8 mouse cellular contexts compared by ENCODE assay signal in the genomic region with DNA sequence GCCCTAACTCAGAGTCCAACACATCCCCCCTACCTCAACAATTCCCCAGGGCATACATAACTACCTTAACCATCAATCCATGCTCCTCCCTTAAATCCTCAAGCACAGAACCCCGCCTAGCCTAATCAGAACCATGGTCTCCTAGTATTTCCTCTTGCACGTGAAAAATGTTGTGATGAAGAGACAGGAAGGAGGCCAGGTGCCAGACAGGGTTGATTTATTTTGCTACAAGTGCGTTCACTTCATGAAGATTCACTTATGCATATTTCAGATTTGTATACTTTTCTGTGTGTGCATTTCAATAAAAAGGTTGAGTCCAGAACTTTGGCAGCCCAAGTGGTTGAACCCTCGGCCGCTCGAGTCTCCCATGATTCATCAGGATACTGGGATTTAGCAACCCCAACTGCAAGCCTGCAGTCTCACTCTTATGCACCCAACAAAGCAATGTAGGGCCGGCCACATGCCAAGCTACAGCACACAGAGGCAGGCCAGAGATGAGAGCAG. TPM values are rescaled to one million over a fixed set of nuclear protein-coding genes. Genes with fewer than 3 reads are reported as not detected.
DNase-seq lines count a peak whose midpoint lies in the region; ATAC-seq lines count a peak whose summit lies in the region.

No protein-coding gene starts in this region.

- peak overlapping the region; percentile 60 for H3K4me3 ChIP-seq in forebrain, embryonic 11.5 days (ENCODE audit: low read depth, low read length)
- peak overlapping the region; percentile 93 for H3K4me3 ChIP-seq in kidney, embryonic 14.5 days (ENCODE audit: low read length)
- peak overlapping the region; percentile 87; the same call in 1 of the 2 replicates for H3K4me3 ChIP-seq in neural tube, embryonic 12.5 days

- H3K4me1 ChIP-seq in forebrain, embryonic 11.5 days (replicated peaks; ENCODE audit: control insufficient read depth, insufficient read depth, low read length), result peaks cover 8% of the 10 kb centered on the region; the same call in 1 of the 2 replicates
- peaks cover 20% of the 10 kb centered on the region for H3K4me1 ChIP-seq in kidney, embryonic 14.5 days (ENCODE audit: control insufficient read depth, insufficient read depth, low read length)
- peaks cover 17% of the 10 kb centered on the region for H3K4me1 ChIP-seq in neural tube, embryonic 12.5 days

- peak; percentile 19 for DNase-seq in layer of hippocampus, adult 9-11 months
- no peak for DNase-seq in layer of hippocampus, postnatal 36 days
- DNase-seq in forebrain, embryonic 11.5 days (ENCODE audit: low spot score), result no peak
- no peak for DNase-seq in right cerebral cortex, adult 2 months (ENCODE audit: low spot score in 2 of 2)
- DNase-seq in spleen, adult 12 weeks (ENCODE audit: low spot score), result no peak
- no peak for DNase-seq in lung, postnatal 4 days

- no peaks in the 10 kb centered on the region for H3K27me3 ChIP-seq in forebrain, embryonic 11.5 days (ENCODE audit: control insufficient read depth, insufficient read depth, low read length)
- H3K27me3 ChIP-seq in kidney, embryonic 14.5 days (ENCODE audit: control insufficient read depth, insufficient read depth, low read length), result no peaks in the 10 kb centered on the region
- H3K27me3 ChIP-seq in neural tube, embryonic 12.5 days (replicated peaks), result no peaks in the 10 kb centered on the region

- H3K4me2 ChIP-seq in forebrain, embryonic 11.5 days (ENCODE audit: low read depth, low read length, severe bottlenecking), result peak overlapping the region; percentile 92; the same call in 1 of the 2 replicates
- no peak overlapping the region for H3K4me2 ChIP-seq in kidney, embryonic 14.5 days (replicated peaks; ENCODE audit: low read depth, low read length)
- peak overlapping the region; percentile 92; the same call in 1 of the 2 replicates for H3K4me2 ChIP-seq in neural tube, embryonic 12.5 days (replicated peaks)

- no peaks in the 10 kb centered on the region for H3K36me3 ChIP-seq in forebrain, embryonic 11.5 days (ENCODE audit: control insufficient read depth, insufficient read depth, low read length)
- no peaks in the 10 kb centered on the region for H3K36me3 ChIP-seq in kidney, embryonic 14.5 days (ENCODE audit: control insufficient read depth, insufficient read depth, low read length)
- H3K36me3 ChIP-seq in neural tube, embryonic 12.5 days, result no peaks in the 10 kb centered on the region

- H3K9ac ChIP-seq in forebrain, embryonic 11.5 days (ENCODE audit: low read length), result no peak overlapping the region
- no peak overlapping the region for H3K9ac ChIP-seq in kidney, embryonic 14.5 days (ENCODE audit: low read depth, low read length)
- H3K9ac ChIP-seq in neural tube, embryonic 12.5 days, result no peak overlapping the region

- 91% methylated on average over 7 of the region's 7 CpGs for WGBS in forebrain, embryonic 11.5 days
- 76% methylated on average over 7 of the region's 7 CpGs for WGBS in kidney, embryonic 14.5 days
- WGBS in neural tube, embryonic 12.5 days, result 89% methylated on average over 7 of the region's 7 CpGs

- no peaks in the 10 kb centered on the region for H3K9me3 ChIP-seq in forebrain, embryonic 11.5 days (ENCODE audit: control insufficient read depth, low read length)
- no peaks in the 10 kb centered on the region for H3K9me3 ChIP-seq in kidney, embryonic 14.5 days (ENCODE audit: control insufficient read depth, low read length)
- peaks cover 6% of the 10 kb centered on the region; the same call in 1 of the 2 replicates for H3K9me3 ChIP-seq in neural tube, embryonic 12.5 days

- ATAC-seq in forebrain, embryonic 11.5 days (replicated peaks; ENCODE audit: low FRiP score), result no peak
- ATAC-seq in kidney, embryonic 14.5 days (ENCODE audit: low FRiP score, low TSS enrichment), result no peak
- ATAC-seq in neural tube, embryonic 12.5 days (ENCODE audit: low FRiP score, low read depth), result no peak

- H3K27ac ChIP-seq in forebrain, embryonic 11.5 days (ENCODE audit: low read depth, low read length), result no peak overlapping the region
- no peak overlapping the region for H3K27ac ChIP-seq in kidney, embryonic 14.5 days (ENCODE audit: low read depth, low read length)
- H3K27ac ChIP-seq in neural tube, embryonic 12.5 days, result no peak overlapping the region

RNA-seq across cellular contexts. Expression of a gene that starts 0.4 kb away (rescaled TPM):
- total RNA-seq in layer of hippocampus, postnatal 36 days (2021), result 100 to 1,000 TPM; 178 to 185 TPM
- 31.2 and 34.1 TPM in 2 replicates for polyA plus RNA-seq in forebrain, embryonic 11.5 days (2014; fragmentation: Nextera tagmentation; extraction: Ambion mirVana)
- polyA plus RNA-seq in kidney, embryonic 14.5 days (2014; fragmentation: Nextera tagmentation; extraction: Ambion mirVana), result 20.0 and 31.3 TPM in 2 replicates
- 40.6 and 43.8 TPM in 2 replicates for polyA plus RNA-seq in neural tube, embryonic 12.5 days (2016; fragmentation: Nextera tagmentation; extraction: Ambion mirVana)
